Mouse (Mus musculus) adipocyte (in vitro differentiated cells): ENCODE results near the gene Gimd1.

Experiments
- DNase-seq: peaks from one replicate; pipeline ENCODE4 v3.0.0-alpha.2; 2016; ENCODE audit warnings: low spot score

Gene Gimd1

DNA sequence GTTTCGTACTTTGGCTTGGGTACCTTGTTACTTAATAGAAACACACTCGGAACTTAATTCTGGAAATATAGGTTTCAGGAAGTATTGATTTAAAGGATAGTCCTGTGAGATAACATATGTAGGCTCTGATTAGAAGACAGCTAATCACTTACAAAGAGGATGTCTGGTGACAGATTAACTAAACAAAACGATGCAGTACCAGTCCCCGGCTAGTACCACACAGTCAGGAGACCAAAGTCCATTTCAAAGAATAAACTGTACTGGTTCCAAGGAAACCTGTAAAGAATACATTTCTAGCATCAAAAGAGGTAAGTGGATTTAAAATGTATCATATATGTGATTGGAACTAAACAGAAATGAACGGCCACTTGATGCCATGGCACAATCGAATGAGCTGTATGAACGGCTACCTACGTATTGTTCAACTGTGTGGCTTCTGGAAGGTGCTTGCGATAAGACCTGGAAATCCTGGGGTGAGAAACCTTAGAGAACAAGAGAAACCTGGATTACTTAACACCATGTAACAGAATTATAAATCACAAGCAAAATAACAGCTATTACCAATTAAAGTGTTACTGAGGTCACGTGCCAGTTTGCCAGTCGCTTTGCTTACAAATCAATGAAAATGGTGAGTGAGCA is at the start of gene Gimd1:
Gene Gimd1 (plus strand): TSS at position 220 of the 639 bp plus-strand sequence.
- DNase-seq: no peak

DNA sequence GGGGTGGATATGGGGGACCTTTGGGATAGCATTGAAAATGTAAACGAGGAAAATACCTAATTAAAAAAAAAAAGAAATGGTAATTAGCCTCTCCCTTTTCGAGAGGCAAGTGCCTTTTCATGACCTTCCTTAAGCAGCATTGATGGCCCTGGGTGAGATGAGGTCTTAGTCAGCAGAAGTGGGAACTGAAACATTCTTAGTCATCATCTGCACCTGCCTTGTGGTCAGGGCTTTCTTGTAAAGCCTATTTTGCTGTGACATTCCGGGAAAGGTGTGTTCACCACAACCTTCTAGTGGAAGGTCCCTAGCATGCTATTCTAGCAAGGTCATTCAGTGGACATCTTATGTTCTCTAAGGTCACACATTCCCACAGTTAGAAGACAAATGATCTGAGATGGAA is 48.4 kb upstream of the Gimd1 start:
- no peak for DNase-seq

DNA sequence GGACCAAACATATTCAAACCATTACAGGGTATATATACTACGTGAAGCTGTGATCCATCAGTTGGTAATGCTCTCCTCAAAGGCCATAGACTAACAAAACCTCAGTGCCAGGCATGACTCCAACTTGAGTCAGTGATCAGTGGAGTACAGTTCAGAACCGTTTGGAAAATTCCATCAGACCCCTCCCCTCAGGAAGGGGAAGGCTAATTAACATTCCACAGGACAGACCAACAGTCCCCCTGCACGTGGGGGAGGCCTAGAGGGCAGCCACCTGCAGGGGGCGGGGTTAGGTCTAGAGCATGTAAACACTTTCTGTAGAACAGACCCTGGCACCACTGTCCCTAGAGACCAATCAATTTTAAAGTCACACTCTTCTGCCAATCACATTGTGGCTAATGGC is 47.3 kb upstream of the Gimd1 start:
- DNase-seq: peak; percentile 6

DNA sequence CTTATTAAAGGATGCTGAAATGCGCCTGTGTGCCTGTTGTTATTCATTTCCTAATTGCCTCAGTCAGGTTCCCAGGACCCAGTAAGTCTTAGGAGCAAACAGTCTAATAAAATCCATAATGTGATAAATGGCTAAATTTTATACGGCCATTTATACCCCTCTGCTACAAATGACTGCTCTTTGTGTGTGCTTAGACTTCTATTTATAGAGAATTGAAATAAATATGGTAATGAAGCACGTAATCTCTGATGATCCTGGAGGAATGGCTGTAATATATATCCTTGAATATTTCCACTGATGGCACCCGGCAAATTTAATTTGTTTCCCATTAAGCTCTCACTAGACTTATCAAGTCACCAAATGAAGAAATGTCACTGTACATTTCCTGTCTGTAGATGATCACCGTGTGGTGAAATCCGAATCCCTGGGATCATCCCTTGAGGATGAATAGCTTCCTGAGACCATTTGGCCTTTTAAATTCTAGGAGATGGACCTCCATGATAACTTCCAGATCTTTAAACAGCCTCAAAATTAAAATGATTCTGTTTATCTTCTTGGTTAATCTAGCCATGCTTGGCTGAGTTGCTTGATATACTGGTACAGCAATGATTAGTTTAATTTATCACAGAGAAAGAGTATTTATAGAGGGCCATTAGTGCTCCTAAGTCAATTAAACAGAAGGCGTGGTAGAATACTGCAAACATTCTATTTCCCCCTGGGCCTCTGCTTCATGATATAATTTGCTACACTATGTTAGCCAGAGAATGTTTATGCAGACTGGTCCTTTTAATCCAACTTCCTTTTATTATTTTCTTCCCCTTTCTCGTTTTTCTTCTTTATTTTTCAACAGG is 44.3 kb upstream of the Gimd1 start:
- DNase-seq: no peak

DNA sequence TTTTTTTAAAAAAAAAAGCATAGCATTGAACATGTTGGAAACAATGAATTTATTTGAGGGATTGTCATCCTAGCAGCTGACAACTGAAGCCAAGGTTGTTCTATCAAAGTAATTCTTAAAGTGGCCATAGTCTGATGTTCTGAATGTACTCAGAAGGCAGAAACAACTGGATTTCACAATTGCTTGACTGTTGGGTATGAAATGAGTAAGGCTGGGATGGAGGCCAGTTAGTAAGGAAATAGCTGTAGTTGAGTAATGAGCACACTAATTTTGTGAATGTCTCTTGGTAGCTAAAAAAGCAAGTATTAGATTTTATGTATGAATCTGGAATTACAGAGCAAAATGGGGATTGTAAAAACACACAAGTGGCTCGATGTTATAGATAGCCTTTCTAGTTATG is 41.5 kb upstream of the Gimd1 start:
- DNase-seq: peak; percentile 83

DNA sequence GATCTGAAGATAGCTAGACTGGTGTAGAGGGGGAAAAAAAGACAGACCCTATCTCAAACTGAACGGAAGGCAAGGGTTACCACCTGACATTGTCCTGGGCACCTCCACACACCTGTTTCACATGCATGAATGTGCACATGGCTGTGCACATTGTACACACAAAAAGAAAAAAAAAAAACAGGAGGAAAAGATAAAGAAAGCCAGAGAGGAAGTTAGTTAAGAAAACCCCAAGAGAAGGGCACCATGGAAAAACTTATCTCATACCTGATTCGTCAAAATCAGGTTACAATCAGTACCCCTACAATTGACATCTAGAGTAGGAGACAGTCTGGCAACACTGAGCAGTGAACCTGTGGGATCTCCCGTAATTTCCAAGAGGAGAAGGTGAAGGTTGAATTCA is 39.6 kb upstream of the Gimd1 start:
- DNase-seq: no peak

DNA sequence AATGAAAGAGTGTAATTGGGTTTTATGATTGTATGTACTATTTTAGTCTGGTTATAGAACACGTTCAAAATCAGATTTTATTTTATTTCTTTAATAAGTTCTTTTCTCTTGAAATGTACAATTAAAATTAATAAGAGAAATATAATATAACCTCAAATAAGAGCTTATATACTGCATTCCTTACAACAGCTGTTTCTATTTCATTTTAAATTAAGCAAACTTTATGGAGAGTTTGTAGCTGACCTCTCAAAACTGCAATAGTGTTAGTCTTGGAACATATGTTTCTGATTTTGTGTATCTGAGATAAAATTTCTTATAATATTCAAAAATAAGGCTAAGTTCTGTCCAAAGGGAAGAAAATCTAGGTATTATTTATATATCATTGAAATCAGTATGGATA is 39.0 kb upstream of the Gimd1 start:
- DNase-seq: no peak

DNA sequence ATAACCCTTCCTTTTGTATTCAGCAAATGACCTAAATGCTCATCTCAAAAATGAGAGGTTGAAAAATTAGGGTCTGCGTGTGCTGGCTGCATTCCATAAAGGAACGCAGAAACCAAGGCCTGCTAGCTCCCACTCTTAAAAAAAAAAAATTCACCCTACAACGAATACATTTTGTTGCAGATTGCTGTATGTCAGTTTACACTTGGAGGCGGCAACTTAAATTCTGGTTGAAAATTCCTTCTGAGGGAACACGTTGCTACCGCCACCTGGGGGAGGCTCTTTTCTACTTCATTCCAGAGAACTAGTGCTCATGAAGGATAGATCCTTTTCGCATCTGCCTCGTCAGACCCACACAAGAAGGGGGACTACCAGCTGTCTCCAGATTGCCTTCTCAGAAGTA is 879 bp upstream of the Gimd1 start:
- no peak for DNase-seq

DNA sequence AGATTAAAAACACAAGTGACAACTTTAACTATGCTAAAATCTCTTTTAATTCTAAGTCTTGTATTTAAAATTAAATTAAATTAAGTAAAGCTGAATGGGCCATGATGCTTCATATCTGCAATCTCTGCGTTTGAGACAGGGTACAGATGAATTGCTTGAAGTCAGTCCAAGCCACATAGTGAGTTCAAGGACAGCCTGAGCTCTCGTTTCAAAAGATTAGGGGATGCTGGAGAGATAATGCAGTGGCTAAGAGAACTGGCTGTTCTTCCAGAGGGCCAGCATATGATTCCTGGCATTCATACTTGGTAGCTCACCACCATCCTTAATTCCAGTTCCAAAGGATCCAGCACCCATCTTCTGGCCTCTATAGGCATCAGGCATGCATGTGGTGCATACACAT is 3.6 kb downstream of the Gimd1 start:
- DNase-seq: no peak

DNA sequence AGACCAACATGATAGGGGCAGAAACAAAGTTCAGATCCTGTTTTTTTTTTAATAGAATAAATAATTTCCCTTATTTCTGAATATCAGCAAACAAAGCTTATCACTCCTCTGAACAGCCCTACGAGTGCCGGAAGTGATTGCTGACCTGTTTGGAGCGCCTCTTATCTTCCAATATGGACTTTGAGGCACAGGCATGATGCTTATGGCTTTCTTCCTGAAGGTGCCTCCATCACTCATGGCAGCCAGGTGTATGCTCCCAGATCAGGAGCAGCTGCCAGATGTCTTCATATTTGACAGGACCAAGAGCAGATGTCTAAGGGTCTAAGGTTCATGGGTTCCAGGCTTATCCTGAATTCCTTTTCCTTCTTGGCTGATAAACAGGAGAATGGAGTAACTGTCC is 7.5 kb downstream of the Gimd1 start:
- DNase-seq: no peak

DNA sequence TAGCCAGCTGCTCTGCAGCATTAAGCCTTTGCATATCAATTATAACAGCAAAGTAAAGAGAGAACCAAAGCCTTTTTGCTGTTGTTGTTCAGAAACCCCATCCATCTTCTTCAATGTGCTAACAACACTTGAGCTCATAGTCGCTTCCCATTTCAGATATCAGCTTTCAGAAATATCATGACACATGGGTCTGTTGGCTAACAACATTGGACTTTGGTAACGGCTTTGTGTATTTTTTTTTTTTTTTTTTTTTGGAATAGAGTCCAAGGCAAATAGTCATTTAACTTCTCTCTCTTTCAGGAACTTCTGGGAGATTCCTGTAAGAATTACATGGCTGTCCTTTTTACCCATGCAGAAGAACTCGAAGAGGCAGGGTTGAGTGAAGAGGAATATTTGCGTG is 14.5 kb downstream of the Gimd1 start:
- DNase-seq: peak; percentile 46

DNA sequence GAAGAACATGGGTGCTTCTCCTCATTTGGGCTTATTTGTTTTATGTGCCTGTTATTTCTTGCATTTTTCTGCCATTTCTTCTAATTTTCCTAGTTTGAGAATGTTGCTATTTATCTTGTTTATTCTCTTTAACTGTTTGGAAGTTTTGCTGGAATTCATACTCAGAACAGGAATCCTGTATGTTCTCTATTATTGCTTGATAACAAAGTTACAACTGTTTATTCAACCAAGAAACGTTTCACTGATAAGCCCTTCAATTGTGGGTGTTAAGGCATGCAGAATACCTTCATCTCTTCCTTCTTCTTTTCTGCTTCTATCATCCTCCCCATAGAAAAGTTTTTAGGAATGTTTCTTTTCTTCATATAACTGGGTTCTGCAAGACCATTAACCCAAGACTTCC is 17.2 kb downstream of the Gimd1 start:
- DNase-seq: no peak

DNA sequence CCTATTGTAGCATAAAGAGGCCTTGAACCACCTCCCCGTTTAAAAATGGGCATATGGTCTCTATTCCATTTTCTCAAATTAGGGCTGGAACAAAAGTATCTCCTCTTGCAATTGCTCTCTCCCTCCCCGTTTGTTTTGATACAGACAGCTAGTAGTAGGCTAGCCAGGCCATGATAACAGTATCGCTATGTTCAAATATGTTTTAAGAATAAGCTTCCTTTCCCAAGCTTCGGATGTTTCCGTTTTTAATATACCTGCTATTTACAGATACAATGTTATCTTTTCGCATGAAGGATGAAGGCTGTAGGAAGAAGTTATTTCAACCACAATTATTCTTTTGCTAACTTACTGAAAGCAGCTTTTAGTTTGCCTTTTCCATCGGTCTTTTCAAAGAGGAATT is 19.7 kb downstream of the Gimd1 start:
- no peak for DNase-seq

DNA sequence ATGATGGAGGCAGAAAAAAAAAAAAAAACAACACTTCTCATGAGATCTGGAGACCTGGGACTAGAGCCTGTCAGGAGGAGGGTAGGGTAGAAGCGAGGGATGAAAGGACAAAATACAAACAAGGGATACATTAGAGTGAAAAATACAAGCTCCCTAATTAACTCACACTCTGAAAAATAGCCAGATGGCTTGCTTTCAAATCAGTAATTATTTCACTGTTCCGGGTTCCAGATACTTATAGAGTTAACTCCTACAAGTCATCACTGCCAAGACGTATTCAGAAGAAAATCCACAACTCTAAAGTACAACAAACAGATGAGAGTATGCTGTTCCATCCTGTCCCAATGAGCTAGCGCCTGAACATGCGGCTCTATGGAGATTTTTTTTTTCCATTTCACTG is 20.6 kb downstream of the Gimd1 start:
- no peak for DNase-seq

DNA sequence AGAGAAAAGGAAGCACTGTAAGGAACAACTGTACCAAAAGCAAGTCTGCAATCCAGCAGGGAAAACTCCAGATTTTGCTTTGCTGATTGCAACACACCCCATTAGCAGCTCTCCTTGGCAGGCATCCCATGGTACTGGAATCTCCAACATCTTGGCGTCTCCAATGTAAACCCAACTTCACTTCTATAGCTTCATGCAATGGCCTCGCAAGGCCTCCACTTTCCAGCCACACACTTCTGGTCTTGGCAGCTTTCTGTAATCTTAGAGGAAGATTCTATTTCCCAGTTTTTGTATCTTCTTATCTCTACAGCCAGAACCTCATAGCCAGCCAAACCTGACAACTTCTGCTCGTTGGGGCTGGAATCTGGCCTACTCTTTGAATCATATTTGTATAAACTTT is 22.2 kb downstream of the Gimd1 start:
- peak; percentile 90 for DNase-seq

DNA sequence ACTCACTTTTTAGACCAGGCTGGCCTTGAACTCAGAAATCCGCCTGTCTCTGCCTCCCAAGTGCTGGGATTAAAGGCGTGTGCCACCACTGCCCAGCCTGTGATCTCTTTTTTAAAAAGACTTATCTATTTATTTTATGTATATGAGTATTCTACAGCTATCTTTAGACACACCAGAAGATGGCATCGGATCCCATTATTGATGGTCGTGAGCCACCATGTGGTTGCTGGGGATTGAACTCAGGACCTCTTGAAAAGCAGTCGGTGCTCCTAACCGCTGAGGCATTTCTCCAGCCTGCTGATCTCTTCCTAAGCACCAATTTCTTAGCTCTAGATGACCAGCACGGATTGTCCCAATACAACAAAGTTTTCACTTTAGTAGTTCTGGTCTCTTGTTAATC is 24.3 kb downstream of the Gimd1 start:
- no peak for DNase-seq

DNA sequence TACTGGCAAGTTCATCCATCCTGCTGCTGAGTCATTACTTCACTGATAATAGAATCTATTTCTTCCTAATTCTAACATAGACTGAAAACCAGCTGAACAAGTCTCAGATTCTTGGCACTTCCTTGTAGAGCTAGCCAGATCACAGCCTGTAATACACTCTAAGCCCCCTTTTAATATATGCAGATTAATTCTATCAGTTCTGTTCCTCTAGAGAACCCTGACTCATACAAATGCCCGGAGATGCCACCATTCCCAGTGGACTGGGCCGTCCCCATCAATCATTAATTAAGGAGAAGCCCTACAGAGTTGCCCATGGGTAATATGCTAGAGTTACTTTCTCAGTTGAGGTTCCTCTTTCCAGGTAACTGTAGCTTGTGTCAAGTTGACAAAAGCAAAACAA is 26.3 kb downstream of the Gimd1 start:
- DNase-seq: no peak

DNA sequence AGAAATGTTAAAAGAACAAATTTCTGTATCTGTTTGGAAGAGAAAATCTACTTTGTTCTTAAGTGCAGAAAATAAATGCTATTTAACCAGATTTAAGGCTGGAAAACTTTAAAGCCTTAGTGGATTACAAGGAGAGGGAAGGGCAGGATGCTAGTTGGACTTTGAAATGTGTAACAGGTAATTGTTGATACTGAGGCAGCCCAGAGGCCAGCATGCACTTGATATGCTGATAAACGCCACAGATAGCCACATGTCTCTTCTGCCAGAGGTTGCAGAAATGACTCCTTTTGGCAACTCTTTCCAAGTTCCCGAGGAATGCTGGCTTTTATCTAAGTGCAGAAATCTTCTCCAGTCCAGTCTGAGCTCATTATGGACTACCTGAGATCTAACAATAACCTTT is 47.9 kb downstream of the Gimd1 start:
- no peak for DNase-seq

DNA sequence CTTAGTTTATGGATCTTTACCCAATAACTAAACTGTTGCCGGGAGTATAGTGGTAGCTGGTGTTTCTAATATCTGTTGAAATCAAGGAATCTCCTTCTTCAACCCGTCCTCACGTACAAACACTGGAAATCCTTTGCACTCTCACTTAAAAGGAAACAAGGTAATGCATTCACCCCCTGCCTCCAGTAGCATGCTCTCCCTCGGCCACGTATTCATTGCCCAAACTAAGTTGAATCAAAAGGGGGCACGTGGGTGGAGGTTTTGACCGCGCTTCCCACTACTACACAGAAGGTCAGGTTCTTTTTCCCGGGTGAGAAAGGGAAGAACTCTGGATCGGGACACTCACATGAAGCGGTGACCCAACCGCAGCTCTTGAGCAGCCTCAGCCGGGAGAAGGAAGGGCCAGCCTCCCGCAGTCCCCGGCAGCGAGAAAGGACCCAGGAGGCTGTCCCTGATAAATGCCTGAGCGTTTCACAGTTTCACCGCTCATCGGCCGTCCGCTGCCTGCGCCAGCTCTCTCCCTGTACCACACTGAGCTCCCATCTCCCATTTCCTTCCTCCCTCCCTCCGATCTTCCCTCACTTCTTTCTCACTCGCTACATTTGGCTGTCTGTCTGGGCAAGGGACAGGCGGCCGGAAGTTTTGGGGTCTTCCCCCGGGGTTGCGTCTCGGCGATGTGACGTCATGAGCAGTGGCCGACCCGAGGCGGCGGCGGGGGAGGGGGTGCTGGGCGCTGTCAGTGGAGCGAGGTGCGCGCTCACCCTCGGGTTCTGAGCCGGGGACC is 54.0 kb downstream of the Gimd1 start, which contains the start of gene Tbck:
Gene Tbck (plus strand): TSS at position 698 of the 784 bp plus-strand sequence.
- peak; percentile 95 for DNase-seq

DNA sequence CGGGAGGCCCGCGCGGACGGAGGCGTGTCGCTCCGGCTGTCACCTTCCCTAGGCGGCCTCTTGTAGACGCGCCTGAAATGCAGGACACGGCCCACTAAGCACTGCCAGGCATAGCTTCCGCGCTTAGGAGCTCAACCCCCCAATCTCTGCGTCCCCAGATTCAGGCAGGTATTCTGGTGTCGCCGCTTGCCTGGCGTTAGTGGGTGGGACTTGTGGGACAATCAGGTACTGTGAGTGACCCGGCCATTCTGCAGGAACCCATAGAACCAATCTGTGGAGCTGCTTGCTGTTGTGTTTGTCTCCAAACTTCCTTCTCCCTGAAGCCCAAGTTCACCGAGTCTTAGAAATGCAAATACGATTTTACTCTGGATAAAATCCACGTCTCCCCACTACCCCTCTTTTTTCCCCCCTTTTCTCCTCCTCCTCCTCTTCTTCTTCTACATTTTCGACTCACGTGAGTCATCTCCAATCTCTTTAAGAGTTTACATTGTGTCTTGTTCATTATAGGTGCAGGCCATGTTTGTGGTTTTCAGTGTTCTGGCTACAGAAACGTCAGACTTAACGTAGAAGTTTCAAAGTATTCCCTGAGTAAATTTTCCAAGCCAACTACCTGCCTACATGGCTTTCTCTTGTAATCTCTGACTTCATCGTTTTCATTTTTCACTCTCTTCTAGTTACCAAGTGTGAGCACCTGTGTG is 54.8 kb downstream of the Gimd1 start, which contains the start of gene Aimp1:
Gene Aimp1 (minus strand): TSS at position 140 of the 698 bp plus-strand sequence.
- DNase-seq: no peak
